Comparison of ENCODE assay signal across 8 mouse cellular contexts in the genomic region with DNA sequence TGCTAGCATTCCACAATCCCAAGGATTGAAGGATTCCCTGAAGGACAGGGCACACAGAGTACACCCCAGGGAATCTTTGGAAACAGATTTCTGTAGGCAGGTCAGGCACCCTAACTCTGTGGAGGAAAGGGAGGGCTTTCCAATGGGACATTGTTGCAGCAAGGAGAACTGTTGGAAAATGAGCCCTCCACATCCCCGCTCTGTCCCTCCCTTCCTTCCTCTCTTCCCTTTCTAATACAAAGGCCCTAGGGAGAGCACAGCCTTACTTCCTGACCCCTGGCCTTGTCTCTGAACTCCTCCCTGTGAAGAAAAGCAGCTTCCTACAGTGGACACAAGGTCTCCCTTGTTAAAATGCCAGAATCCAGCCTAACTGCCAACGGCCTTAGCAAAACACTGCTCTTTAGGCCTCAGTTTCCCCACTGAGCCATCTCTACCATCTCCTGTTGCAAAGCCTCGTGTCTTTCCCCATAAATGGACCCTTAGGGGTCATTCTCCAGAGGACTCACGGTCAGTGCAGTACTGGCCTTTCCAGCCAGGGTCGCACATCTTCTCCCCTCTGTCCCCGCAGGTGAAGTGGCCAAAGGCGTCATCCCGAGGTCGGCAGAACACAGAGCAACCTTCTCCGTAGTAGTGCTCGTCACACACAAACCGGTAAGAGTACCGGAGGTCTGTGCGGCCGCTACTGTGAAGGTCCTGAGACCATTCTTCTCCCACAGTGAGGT. TPM values are rescaled to one million over a fixed set of nuclear protein-coding genes. Genes with fewer than 3 reads are reported as not detected.
DNase-seq lines count a peak whose midpoint lies in the region; ATAC-seq and TF ChIP-seq lines count a peak whose summit lies in the region.

No protein-coding gene starts in this region.

- 0 out of 2 replicates have a peak, but pooled peaks cover 1% of the 10 kb centered on the region for H3K27me3 ChIP-seq in heart, adult 2 months (ENCODE audit: control insufficient read depth, insufficient read depth, low read length)
- no peaks in the 10 kb centered on the region for H3K27me3 ChIP-seq in intestine, postnatal 0 days (replicated peaks; ENCODE audit: control insufficient read depth, insufficient read depth, low read length)
- no peaks in the 10 kb centered on the region for H3K27me3 ChIP-seq in midbrain, embryonic 15.5 days (replicated peaks)

- H3K4me3 ChIP-seq in gastrocnemius, adult 2 months: peak overlapping the region; percentile 85
- H3K4me3 ChIP-seq in heart, adult 2 months: peak overlapping the region; percentile 77
- H3K4me3 ChIP-seq in intestine, postnatal 0 days (ENCODE audit: low read depth, low read length): peak overlapping the region; percentile 86
- H3K4me3 ChIP-seq in midbrain, embryonic 15.5 days: peak overlapping the region; percentile 75

- intact Hi-C loops in gastrocnemius, adult 2 months (cut with DNase I): no loop called here
- intact Hi-C loops in heart, adult 2 months (cut with DNase I): loop anchor here (10.0 kb wide), 1 partner anchor 452 kb away; no protein-coding TSS in a partner anchor

- no peaks in the 10 kb centered on the region for H3K79me2 ChIP-seq in heart, adult 2 months (replicated peaks; ENCODE audit: control insufficient read depth, insufficient read depth, low read length)

- TF ChIP-seq POLR2A in heart, adult 2 months (IDR thresholded peaks at IDR 0.05; ENCODE audit: insufficient read depth, low read depth, low read length): peak; percentile 57; the same call in 1 of the 2 replicates

- peak overlapping the region; percentile 17 for H3K9ac ChIP-seq in heart, adult 2 months (ENCODE audit: low read depth, low read length)
- H3K9ac ChIP-seq in intestine, postnatal 0 days (ENCODE audit: low read depth, low read length): peak overlapping the region; percentile 18; the same call in 1 of the 2 replicates
- H3K9ac ChIP-seq in midbrain, embryonic 15.5 days: peak overlapping the region; percentile 84

- no peak for DNase-seq in gastrocnemius, adult 2 months
- no peak for DNase-seq in gastrocnemius, adult 18-20 months (ENCODE audit: low spot score)
- DNase-seq in heart, adult 2 months: peak; percentile 45 to 55
- no peak for DNase-seq in gastrocnemius, postnatal 4 days (ENCODE audit: low spot score in 2 of 2)
- DNase-seq in spleen, postnatal 10 days (ENCODE audit: low spot score in 2 of 2): no peak

- WGBS in heart, adult 2 months: 51% methylated on average over 15 of the region's 15 CpGs
- WGBS in intestine, postnatal 0 days: 73% methylated on average over 15 of the region's 15 CpGs
- WGBS in midbrain, embryonic 15.5 days: 55% methylated on average over 15 of the region's 15 CpGs

- TF ChIP-seq EP300 in heart, adult 2 months (IDR thresholded peaks at IDR 0.05; ENCODE audit: insufficient read depth, low read depth, low read length): peak; percentile 75; the same call in 1 of the 2 replicates

- H3K4me1 ChIP-seq in heart, adult 2 months (ENCODE audit: control insufficient read depth, insufficient read depth, low read length): peaks cover 3% of the 10 kb centered on the region
- H3K4me1 ChIP-seq in intestine, postnatal 0 days (replicated peaks; ENCODE audit: control insufficient read depth, insufficient read depth, low read length): peaks cover 14% of the 10 kb centered on the region; the same call in 1 of the 2 replicates
- H3K4me1 ChIP-seq in midbrain, embryonic 15.5 days: peaks cover 57% of the 10 kb centered on the region

- ATAC-seq in intestine, postnatal 0 days: no peak
- ATAC-seq in midbrain, embryonic 15.5 days (replicated peaks): no peak
- no peak for ATAC-seq in inflammation-experienced regulatory T-cells, adult 6 months

- H3K27ac ChIP-seq in gastrocnemius, adult 2 months: peak overlapping the region; percentile 88
- peak overlapping the region; percentile 82 for H3K27ac ChIP-seq in heart, adult 2 months
- peak overlapping the region; percentile 73 for H3K27ac ChIP-seq in intestine, postnatal 0 days (ENCODE audit: low read depth, low read length)
- no peak overlapping the region for H3K27ac ChIP-seq in midbrain, embryonic 15.5 days

- H3K36me3 ChIP-seq in heart, adult 2 months (ENCODE audit: control insufficient read depth, insufficient read depth, low read length): no peaks in the 10 kb centered on the region; the same call in 1 of the 2 replicates
- peaks cover 33% of the 10 kb centered on the region for H3K36me3 ChIP-seq in intestine, postnatal 0 days (ENCODE audit: control insufficient read depth, insufficient read depth)
- peaks cover 19% of the 10 kb centered on the region for H3K36me3 ChIP-seq in midbrain, embryonic 15.5 days (replicated peaks)

- H3K9me3 ChIP-seq in intestine, postnatal 0 days (ENCODE audit: control insufficient read depth): no peaks in the 10 kb centered on the region
- no peaks in the 10 kb centered on the region for H3K9me3 ChIP-seq in midbrain, embryonic 15.5 days

- peak overlapping the region; percentile 79 for H3K4me2 ChIP-seq in intestine, postnatal 0 days (replicated peaks; ENCODE audit: low read depth)
- peak overlapping the region; percentile 95 for H3K4me2 ChIP-seq in midbrain, embryonic 15.5 days

- TF ChIP-seq CTCF in gastrocnemius, adult 2 months (IDR thresholded peaks at IDR 0.05): no peak
- TF ChIP-seq CTCF in heart, adult 2 months (IDR thresholded peaks at IDR 0.05): peak; percentile 51
- 0 out of 2 replicates have a peak, but pooled peaks have one; percentile 13 for TF ChIP-seq CTCF in intestine, postnatal 0 days (IDR thresholded peaks at IDR 0.05; ENCODE audit: low read depth)

RNA-seq across cellular contexts. Expression of gene Dll1, which starts 3.6 kb away (rescaled TPM):
- total RNA-seq in gastrocnemius, adult 2 months (2021): 1 to 10 TPM; 3.0 to 4.1 TPM
- total RNA-seq in gastrocnemius, adult 18-20 months (2021): 1 to 10 TPM; 2.2 to 4.7 TPM
- 1 to 10 TPM; 5.1 to 5.8 TPM for total RNA-seq in heart, adult 2 months (2021)
- polyA plus RNA-seq in heart, adult 2 months (2012; rRNA removed): 5.4 and 10.0 TPM in 2 replicates
- polyA plus RNA-seq in intestine, postnatal 0 days (2015; fragmentation: Nextera tagmentation; extraction: Ambion mirVana): 18.5 and 20.0 TPM in 2 replicates
- 20.5 and 24.0 TPM in 2 replicates for polyA plus RNA-seq in midbrain, embryonic 15.5 days (2015; fragmentation: Nextera tagmentation; extraction: Ambion mirVana)
- under 1 TPM in 1 of 3 experiments, not detected in 2; 0.35 TPM for polyA plus RNA-seq in inflammation-experienced regulatory T-cells, adult 6 months (2017; shearing (Covaris generic))
- 10 to 100 TPM; 16.7 to 18.7 TPM for total RNA-seq in gastrocnemius, postnatal 4 days (2021)

RNA-seq across cellular contexts. Expression of gene Fam120b, which starts 22.9 kb away (rescaled TPM):
- total RNA-seq in gastrocnemius, adult 2 months (2021): 10 to 100 TPM; 10.9 to 12.8 TPM
- total RNA-seq in gastrocnemius, adult 18-20 months (2021): 1 to 10 TPM; 9.8 to 10.0 TPM
- total RNA-seq in heart, adult 2 months (2021): 10 to 100 TPM; 11.9 to 12.7 TPM
- 7.1 and 10.6 TPM in 2 replicates for polyA plus RNA-seq in heart, adult 2 months (2012; rRNA removed)
- 11.5 and 13.6 TPM in 2 replicates for polyA plus RNA-seq in intestine, postnatal 0 days (2015; fragmentation: Nextera tagmentation; extraction: Ambion mirVana)
- 47.2 and 50.8 TPM in 2 replicates for polyA plus RNA-seq in midbrain, embryonic 15.5 days (2015; fragmentation: Nextera tagmentation; extraction: Ambion mirVana)
- polyA plus RNA-seq in inflammation-experienced regulatory T-cells, adult 6 months (2017; shearing (Covaris generic)): 10 to 100 TPM; 23.8 to 39.8 (median 32.7) TPM
- total RNA-seq in gastrocnemius, postnatal 4 days (2021): 10 to 100 TPM; 13.6 to 16.9 TPM

Comparison
In these comparisons a context has a peak if more than half of its experiments do, and no peak if none do; other contexts are left out.
1. DNase-seq: peak in heart, adult 2 months (2 of 2); none in gastrocnemius, adult 2 months (single experiment), gastrocnemius, adult 18-20 months (single experiment), gastrocnemius, postnatal 4 days (0 of 2) and spleen, postnatal 10 days (0 of 2).
2. H3K9ac ChIP-seq: peak in every context shown above with its lines; median percentile 84 in midbrain, embryonic 15.5 days; 18 in intestine, postnatal 0 days; 17 in heart, adult 2 months.
3. Peak in every context shown above with its lines, with median percentiles within 50 percentile points of each other: H3K4me3 ChIP-seq.